Mouse (Mus musculus) ES-Bruce4 (cell line): ENCODE results near the gene Flnc. TPM values are rescaled to one million over a fixed set of nuclear protein-coding genes. Genes with fewer than 3 reads are reported as not detected.

Source experiments
- H3K27ac ChIP-seq: 2 replicates; pipeline ENCODE4 v1.5.1; 2012; ENCODE audit warnings: low read length, inconsistent platforms; ENCODE audit not compliant: insufficient read depth
- H3K27me3 ChIP-seq: 2 replicates; pipeline ENCODE4 v1.6.1; 2012; ENCODE audit warnings: mild to moderate bottlenecking, low read length, inconsistent platforms; ENCODE audit not compliant: control insufficient read depth, poor library complexity, insufficient read depth, severe bottlenecking
- H3K36me3 ChIP-seq: 2 replicates; pipeline ENCODE4 v1.6.1; 2012; ENCODE audit warnings: inconsistent platforms, mild to moderate bottlenecking, low read length, moderate library complexity; ENCODE audit not compliant: control insufficient read depth, poor library complexity, insufficient read depth, severe bottlenecking
- H3K4me1 ChIP-seq: one replicate; pipeline ENCODE4 v1.8.1; 2011; ENCODE audit warnings: low read length; ENCODE audit not compliant: control insufficient read depth, insufficient read depth
- H3K4me3 ChIP-seq: 2 replicates; pipeline ENCODE4 v1.5.1; 2011; ENCODE audit warnings: low read depth, mild to moderate bottlenecking, low read length
- H3K9ac ChIP-seq: 2 replicates; pipeline ENCODE4 v1.6.1; 2012; ENCODE audit warnings: low read depth, mild to moderate bottlenecking, inconsistent platforms; ENCODE audit not compliant: poor library complexity, severe bottlenecking
- H3K9me3 ChIP-seq: replicated peaks from 2 replicates; pipeline ENCODE4 v1.6.1; 2012; ENCODE audit warnings: mild to moderate bottlenecking, low read length, inconsistent platforms; ENCODE audit not compliant: control insufficient read depth, poor library complexity, insufficient read depth, severe bottlenecking
- CTCF ChIP-seq: IDR thresholded peaks from one replicate; pipeline ENCODE4 v1.8.1; 2011; ENCODE audit warnings: low read depth, low read length
- EP300 ChIP-seq: IDR thresholded peaks from 2 replicates; pipeline ENCODE4 v1.6.1; 2011; ENCODE audit warnings: low read depth, low read length; ENCODE audit not compliant: insufficient read depth
- POLR2A ChIP-seq: IDR thresholded peaks from one replicate; pipeline ENCODE4 v1.8.1; 2011; ENCODE audit warnings: low read length; ENCODE audit not compliant: insufficient read depth
- polyA plus RNA-seq: library from polyadenylated mRNA; stranded (reverse); fragments of >200 nt; gene quantifications from 2 replicates; pipeline ENCODE4 v1.2.4, GENCODE M21; 2011; ENCODE audit warnings: low read depth; ENCODE audit not compliant: missing spikeins, insufficient read depth, insufficient read length

The Flnc gene
- polyA plus RNA-seq, 1 experiment, result 37.2 TPM

DNA sequence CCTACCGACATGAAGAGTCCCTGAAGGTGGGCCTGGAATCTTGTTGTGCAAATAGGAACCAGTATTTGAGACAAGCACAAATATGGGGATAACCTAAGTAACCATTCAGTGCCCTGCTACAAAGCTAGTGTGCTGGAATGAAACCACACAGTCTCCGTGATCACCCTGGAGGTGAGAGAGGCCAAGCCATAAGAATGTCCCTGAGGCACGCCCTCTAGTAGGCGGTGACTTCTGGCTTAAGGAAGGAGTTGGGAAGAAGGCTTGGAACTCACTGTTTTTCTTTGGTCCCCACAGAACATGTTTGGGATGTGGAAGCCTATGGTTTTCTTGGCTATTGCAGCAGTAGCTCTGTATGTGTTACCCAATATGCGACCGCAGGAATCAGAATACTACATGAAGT lies 6.7 kb upstream of the Flnc start:
- Histone ChIP-seq H3K9ac (no peak overlapping the region), H3K4me1 (no peaks in the 10 kb centered on the region), H3K36me3 (no peaks in the 10 kb centered on the region)

DNA sequence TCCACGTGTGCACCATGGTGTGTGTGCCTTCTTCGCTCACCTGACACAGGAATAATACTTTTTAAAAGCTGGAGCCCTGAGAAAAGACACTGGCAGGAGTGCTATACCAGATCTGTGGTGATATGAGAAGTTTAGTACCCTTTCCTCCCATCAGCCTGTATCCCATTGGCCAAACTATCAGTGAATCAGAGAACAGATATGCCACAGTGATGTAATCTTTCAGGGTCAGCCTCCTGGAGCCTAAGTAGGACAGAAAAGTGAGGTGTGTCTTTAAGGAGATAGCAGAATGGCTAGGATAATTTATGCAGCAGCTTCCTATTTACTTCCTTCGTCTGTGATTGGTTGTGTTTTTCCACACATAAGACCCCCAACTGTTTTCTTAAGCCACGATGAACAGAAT lies 4.9 kb upstream of the Flnc start:
- Histone ChIP-seq H3K4me1 (no peaks in the 10 kb centered on the region), H3K36me3 (no peaks in the 10 kb centered on the region), H3K27me3 (peaks cover 2% of the 10 kb centered on the region; the same call in 1 of the 2 replicates), H3K27ac (no peak overlapping the region), H3K4me3 (no peak overlapping the region), H3K9me3 (no peaks in the 10 kb centered on the region), H3K9ac (no peak overlapping the region)
- TF ChIP-seq CTCF, result no peak
- no peak for TF ChIP-seq EP300
- TF ChIP-seq POLR2A, result no peak

More for the DNA sequence above, 6.7 kb upstream of the Flnc start:
- H3K27me3 ChIP-seq, result no peaks in the 10 kb centered on the region
- H3K27ac ChIP-seq, result no peak overlapping the region
- no peaks in the 10 kb centered on the region for H3K9me3 ChIP-seq
- H3K4me3 ChIP-seq, result no peak overlapping the region
- no peak for TF ChIP-seq EP300
- no peak for TF ChIP-seq POLR2A
- no peak for TF ChIP-seq CTCF

DNA sequence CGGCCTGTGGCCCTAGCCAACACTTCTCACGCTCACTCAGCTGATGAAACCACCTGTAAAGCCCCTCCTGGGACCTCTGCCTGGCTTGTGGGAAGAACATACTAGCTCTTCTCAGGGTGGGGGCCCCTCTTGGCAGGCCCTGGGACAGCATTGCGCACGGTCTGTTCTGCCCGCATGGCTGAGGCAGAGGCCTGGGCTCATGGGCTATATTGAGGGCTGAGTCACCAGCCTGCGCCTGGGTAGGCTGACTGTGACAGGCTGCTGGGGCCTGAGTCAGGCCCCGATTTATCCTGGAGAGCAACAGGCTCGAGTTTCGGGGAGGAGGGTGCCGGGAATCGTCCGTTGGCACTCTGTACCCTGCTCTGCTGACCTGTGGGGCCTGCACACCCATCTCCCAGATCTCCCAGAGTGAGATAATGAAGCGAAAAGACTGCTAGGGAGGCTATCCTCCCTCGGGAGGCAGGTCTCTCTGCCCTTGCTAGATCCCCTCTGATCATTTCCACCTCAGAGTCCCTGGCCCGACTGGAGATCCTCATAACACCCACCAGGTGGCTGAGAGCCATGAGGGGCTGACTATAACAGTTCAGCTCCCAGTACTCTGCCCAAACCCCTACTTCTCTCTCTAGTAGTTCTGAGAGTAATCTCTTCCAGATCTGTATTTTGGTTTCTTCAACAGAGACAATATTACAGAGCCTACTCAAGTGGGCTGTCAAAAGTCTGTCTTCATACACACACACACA lies 2.2 kb upstream of the Flnc start:
- H3K4me1 ChIP-seq, result peaks cover 8% of the 10 kb centered on the region
- no peaks in the 10 kb centered on the region for H3K36me3 ChIP-seq
- H3K27ac ChIP-seq, result no peak overlapping the region
- H3K4me3 ChIP-seq, result no peak overlapping the region
- no peak overlapping the region for H3K9ac ChIP-seq
- peaks cover 2% of the 10 kb centered on the region; the same call in 1 of the 2 replicates for H3K27me3 ChIP-seq
- H3K9me3 ChIP-seq, result no peaks in the 10 kb centered on the region
- no peak for TF ChIP-seq POLR2A
- no peak for TF ChIP-seq CTCF
- TF ChIP-seq EP300, result no peak

DNA sequence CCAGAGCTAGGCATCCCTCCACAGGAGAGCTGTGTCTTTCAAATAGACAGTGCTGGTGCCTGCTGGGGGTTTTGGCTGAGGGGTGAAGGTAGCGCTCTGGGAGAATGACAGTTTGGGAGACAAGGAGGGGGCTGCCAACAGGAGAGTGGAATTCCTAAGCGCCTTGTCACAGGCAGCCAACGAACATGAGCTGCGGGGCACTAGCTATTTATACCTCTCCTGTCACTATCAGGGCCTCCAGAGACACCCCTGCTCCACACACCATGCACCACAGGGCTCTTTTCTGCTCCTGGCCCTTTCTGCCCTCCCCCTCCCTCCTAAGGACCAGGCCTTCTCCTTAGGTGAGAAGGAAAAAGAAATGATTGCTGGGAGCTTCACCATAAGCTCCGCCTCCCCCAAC lies 1.6 kb upstream of the Flnc start:
- peaks cover 8% of the 10 kb centered on the region for H3K4me1 ChIP-seq
- no peak overlapping the region for H3K27ac ChIP-seq

DNA sequence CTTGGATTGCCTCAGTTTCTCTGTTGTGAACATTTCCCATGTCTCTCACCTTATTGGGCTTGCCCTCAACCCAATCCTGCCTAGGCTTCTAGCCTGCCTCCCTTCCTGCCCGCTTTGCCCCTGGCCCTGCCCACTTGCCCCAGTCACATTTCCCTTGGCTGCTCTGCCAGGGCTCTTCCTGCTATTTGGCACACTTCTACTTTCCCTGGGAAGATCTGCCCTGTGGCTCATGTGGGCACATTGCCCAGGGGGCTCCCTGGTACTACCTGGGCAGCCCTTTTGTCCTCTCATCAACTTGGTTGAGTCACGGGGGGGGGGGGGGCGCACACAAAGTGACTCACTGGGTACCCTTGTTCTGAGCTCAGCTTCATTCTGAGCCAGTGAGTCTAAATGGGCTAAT lies 900 bp upstream of the Flnc start:
- Histone ChIP-seq H3K9me3 (no peaks in the 10 kb centered on the region), H3K36me3 (no peaks in the 10 kb centered on the region), H3K27ac (no peak overlapping the region), H3K4me1 (peaks cover 8% of the 10 kb centered on the region), H3K27me3 (peaks cover 2% of the 10 kb centered on the region; the same call in 1 of the 2 replicates), H3K4me3 (no peak overlapping the region), H3K9ac (no peak overlapping the region)
- TF ChIP-seq CTCF, result no peak
- no peak for TF ChIP-seq POLR2A
- TF ChIP-seq EP300, result no peak

More for the DNA sequence above, 1.6 kb upstream of the Flnc start:
- Histone ChIP-seq H3K9me3 (no peaks in the 10 kb centered on the region), H3K4me3 (no peak overlapping the region), H3K27me3 (peaks cover 2% of the 10 kb centered on the region; the same call in 1 of the 2 replicates), H3K36me3 (no peaks in the 10 kb centered on the region), H3K9ac (no peak overlapping the region)
- TF ChIP-seq CTCF, result no peak
- TF ChIP-seq POLR2A, result no peak
- no peak for TF ChIP-seq EP300

DNA sequence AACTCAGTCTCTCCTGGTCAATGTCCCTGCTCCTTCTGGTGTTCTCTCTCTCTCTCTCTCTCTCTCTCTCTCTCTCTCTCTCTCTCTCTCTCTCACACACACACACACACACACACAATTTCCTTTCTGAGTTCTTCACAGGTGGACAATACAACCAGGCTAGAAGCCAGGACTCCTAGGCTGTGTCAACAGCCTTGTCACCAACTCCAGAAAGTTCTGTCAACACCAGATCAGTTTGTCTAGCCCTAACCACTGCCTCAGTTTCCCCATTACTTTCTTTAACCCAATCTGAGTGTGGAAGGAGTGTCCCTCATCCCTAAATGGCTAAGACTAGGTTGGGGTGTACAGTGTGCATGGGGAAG lies 399 bp upstream of the Flnc start:
- Histone ChIP-seq H3K27me3 (peaks cover 2% of the 10 kb centered on the region; the same call in 1 of the 2 replicates), H3K36me3 (no peaks in the 10 kb centered on the region), H3K27ac (no peak overlapping the region), H3K4me1 (peaks cover 8% of the 10 kb centered on the region), H3K9ac (peak overlapping the region; percentile 60), H3K4me3 (no peak overlapping the region), H3K9me3 (no peaks in the 10 kb centered on the region)
- no peak for TF ChIP-seq CTCF
- TF ChIP-seq POLR2A, result no peak
- TF ChIP-seq EP300, result no peak
